Mouse (Mus musculus): ENCODE data around the gene Baiap2l1. TPM values are rescaled to one million over a fixed set of nuclear protein-coding genes. Genes with fewer than 3 reads are reported as not detected.

Gene Baiap2l1
- polyA plus RNA-seq, 1 experiment from 2014 or later: 0.16 TPM

Other genes starting within 250 kb of the Baiap2l1 start
- gene Bhlha15, start 167.8 kb downstream of the Baiap2l1 start, polyA plus RNA-seq (2018): not detected in 3 replicates
- 61.4 to 244 TPM (median 121 TPM) in 3 replicates for gene Tecpr1, start 134.5 kb downstream of the Baiap2l1 start, polyA plus RNA-seq (2018)
- gene Bri3, start 113.7 kb downstream of the Baiap2l1 start, polyA plus RNA-seq (2018): 238 to 490 TPM (median 271 TPM) in 3 replicates
- gene Nptx2, start 187.8 kb upstream of the Baiap2l1 start, polyA plus RNA-seq (2018): 0.04 TPM in 1 of 3 replicates, not detected in the others

All from macrophage (primary cell).